Mouse (Mus musculus): Measurements from ENCODE around the gene Nol10. TPM values are rescaled to one million over a fixed set of nuclear protein-coding genes. Genes with fewer than 3 reads are reported as not detected.

Nol10 gene
- polyA plus RNA-seq, 1 experiment from 2014 or later, result 7.4 TPM

DNA sequence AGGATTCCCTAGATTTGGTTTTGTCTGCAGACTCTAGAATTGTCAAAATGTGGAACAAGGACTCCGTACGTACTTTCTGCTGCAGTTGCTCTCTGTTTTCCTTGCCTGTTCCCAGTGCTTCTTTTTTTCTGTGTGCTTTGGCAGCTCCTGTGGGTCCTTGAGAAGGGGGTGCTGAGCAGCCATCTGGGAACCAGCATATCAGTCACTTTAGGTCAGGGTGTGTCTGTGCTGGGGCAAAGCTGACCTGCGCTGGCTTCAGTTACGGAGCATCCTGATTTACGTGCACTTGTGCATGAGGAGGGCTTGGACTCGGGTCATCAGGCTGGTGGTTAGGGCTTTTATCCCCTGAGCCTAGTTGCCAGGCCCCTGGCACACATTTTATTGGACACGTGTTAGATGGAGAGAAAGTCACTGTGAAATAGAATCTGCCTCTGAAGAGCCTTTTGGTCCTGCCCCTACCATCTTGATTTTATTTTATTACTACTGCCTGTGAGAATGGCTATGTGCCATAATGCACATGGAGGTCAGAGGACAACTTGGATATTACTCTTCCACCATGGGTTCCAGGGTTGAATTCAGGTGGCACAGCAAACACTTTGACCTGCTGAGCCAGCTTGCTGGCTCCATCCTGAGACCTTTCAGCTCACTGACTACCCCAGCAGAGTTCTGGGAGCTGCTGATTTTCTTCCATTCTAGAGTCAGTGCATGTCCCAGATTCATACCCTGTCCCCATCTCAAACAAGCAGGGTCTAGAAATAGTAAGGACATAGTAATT, 21.5 kb downstream of the Nol10 start:
- Histone ChIP-seq H3K4me1 (ENCODE audit: insufficient read depth, low read depth, low read length) (no peaks in the 10 kb centered on the region), H3K4me2 (replicated peaks; ENCODE audit: low read depth, low read length) (no peak overlapping the region), H3K9ac (replicated peaks; ENCODE audit: low read depth) (no peak overlapping the region), H3K4me3 (ENCODE audit: low read depth, low read length) (no peak overlapping the region), H3K36me3 (ENCODE audit: insufficient read depth, low read length) (peaks cover 16% of the 10 kb centered on the region; the same call in 1 of the 2 replicates), H3K9me3 (ENCODE audit: low read length) (no peaks in the 10 kb centered on the region), H3K27me3 (replicated peaks; ENCODE audit: insufficient read depth, low read length) (no peaks in the 10 kb centered on the region), H3K27ac (ENCODE audit: low read length) (no peak overlapping the region)
- TF ChIP-seq CTCF (IDR thresholded peaks at IDR 0.05) (no peak), EP300 (IDR thresholded peaks at IDR 0.05) (no peak)
- WGBS, result 81% methylated on average over 7 of the region's 7 CpGs
- ATAC-seq (no peak), DNase-seq (ENCODE audit: low spot score) (no peak)

GRCm38 (mm10) chr12:17371589-17372235, 23.5 kb downstream of the Nol10 start:
- Histone ChIP-seq H3K4me3 (ENCODE audit: low read depth, low read length) (no peak overlapping the region), H3K4me2 (replicated peaks; ENCODE audit: low read depth, low read length) (no peak overlapping the region), H3K9me3 (ENCODE audit: low read length) (no peaks in the 10 kb centered on the region), H3K27ac (ENCODE audit: low read length) (no peak overlapping the region), H3K9ac (replicated peaks; ENCODE audit: low read depth) (no peak overlapping the region), H3K36me3 (ENCODE audit: insufficient read depth, low read length) (peaks cover 16% of the 10 kb centered on the region; the same call in 1 of the 2 replicates), H3K27me3 (replicated peaks; ENCODE audit: insufficient read depth, low read length) (no peaks in the 10 kb centered on the region), H3K4me1 (ENCODE audit: insufficient read depth, low read depth, low read length) (no peaks in the 10 kb centered on the region)
- WGBS, result 88% methylated on average over 8 of the region's 8 CpGs
- TF ChIP-seq CTCF (IDR thresholded peaks at IDR 0.05), result peak; percentile 36
- TF ChIP-seq EP300 (IDR thresholded peaks at IDR 0.05), result no peak
- no peak for DNase-seq (ENCODE audit: low spot score)
- ATAC-seq, result no peak

DNA sequence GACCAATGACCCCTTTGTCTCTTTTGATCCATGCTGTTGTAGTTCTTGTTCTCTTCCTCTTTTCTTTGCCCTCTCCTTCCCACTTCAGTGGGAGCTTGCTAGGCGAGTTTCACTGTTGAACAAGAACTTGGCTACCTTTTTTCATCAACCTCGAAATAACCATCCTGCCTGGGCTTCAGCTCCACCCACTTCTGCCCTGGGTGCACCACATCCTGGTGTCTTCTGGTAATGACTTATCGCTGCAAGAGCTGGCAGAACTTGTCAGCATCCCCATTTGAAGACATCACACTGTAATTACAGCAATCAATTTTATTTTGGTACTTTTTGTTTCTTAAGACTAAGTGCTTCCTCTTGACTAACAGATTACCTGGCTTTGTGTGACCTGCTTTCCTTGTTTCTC, 24.4 kb downstream of the Nol10 start:
- DNase-seq (ENCODE audit: low spot score) (no peak), ATAC-seq (no peak)
- H3K9ac ChIP-seq (replicated peaks; ENCODE audit: low read depth), result no peak overlapping the region
- no peak overlapping the region for H3K4me3 ChIP-seq (ENCODE audit: low read depth, low read length)
- no peaks in the 10 kb centered on the region for H3K27me3 ChIP-seq (replicated peaks; ENCODE audit: insufficient read depth, low read length)
- no peaks in the 10 kb centered on the region for H3K9me3 ChIP-seq (ENCODE audit: low read length)
- no peak overlapping the region for H3K27ac ChIP-seq (ENCODE audit: low read length)
- TF ChIP-seq EP300 (IDR thresholded peaks at IDR 0.05) (no peak), CTCF (IDR thresholded peaks at IDR 0.05) (no peak)
- no peaks in the 10 kb centered on the region for H3K4me1 ChIP-seq (ENCODE audit: insufficient read depth, low read depth, low read length)
- no peak overlapping the region for H3K4me2 ChIP-seq (replicated peaks; ENCODE audit: low read depth, low read length)
- H3K36me3 ChIP-seq (ENCODE audit: insufficient read depth, low read length), result peaks cover 16% of the 10 kb centered on the region; the same call in 1 of the 2 replicates
- WGBS, result 67% methylated on average over 3 of the region's 3 CpGs

- Histone ChIP-seq H3K4me1 (ENCODE audit: insufficient read depth, low read depth, low read length) (no peaks in the 10 kb centered on the region), H3K9me3 (ENCODE audit: low read length) (no peaks in the 10 kb centered on the region), H3K36me3 (ENCODE audit: insufficient read depth, low read length) (peaks cover 16% of the 10 kb centered on the region; the same call in 1 of the 2 replicates), H3K4me3 (ENCODE audit: low read depth, low read length) (no peak overlapping the region), H3K9ac (replicated peaks; ENCODE audit: low read depth) (no peak overlapping the region), H3K27ac (ENCODE audit: low read length) (no peak overlapping the region), H3K27me3 (replicated peaks; ENCODE audit: insufficient read depth, low read length) (no peaks in the 10 kb centered on the region), H3K4me2 (replicated peaks; ENCODE audit: low read depth, low read length) (no peak overlapping the region)
- DNase-seq (ENCODE audit: low spot score) (no peak), ATAC-seq (no peak)
- WGBS, result 94% methylated on average over 5 of the region's 5 CpGs
- TF ChIP-seq CTCF (IDR thresholded peaks at IDR 0.05) (no peak), EP300 (IDR thresholded peaks at IDR 0.05) (no peak)
These were observed 25.3 kb downstream of the Nol10 start for GRCm38 (mm10) chr12:17373470-17373975.

DNA sequence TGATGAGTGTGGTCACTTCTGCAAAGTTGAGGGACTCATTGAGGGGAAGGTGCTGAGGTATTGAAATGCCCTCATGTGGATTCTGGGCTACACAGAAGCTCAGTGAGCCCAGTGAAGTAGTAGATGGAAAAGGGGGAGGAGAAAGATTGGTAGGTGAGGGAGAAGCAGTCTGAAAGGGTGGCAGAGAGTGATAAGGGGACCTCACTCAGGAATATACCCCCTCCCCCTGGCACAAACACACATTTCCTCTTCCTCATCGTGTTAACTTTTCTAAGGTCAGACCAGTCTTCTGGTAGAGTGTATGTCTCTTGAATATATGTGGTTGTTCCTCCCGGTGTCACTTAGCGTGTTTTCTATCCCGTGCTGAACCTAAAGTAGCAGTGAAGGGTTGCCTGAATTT, 27.0 kb downstream of the Nol10 start:
- Histone ChIP-seq H3K9ac (replicated peaks; ENCODE audit: low read depth) (no peak overlapping the region), H3K27me3 (replicated peaks; ENCODE audit: insufficient read depth, low read length) (no peaks in the 10 kb centered on the region), H3K4me3 (ENCODE audit: low read depth, low read length) (no peak overlapping the region), H3K9me3 (ENCODE audit: low read length) (no peaks in the 10 kb centered on the region), H3K4me2 (replicated peaks; ENCODE audit: low read depth, low read length) (no peak overlapping the region), H3K4me1 (ENCODE audit: insufficient read depth, low read depth, low read length) (no peaks in the 10 kb centered on the region), H3K27ac (ENCODE audit: low read length) (no peak overlapping the region), H3K36me3 (ENCODE audit: insufficient read depth, low read length) (peaks cover 16% of the 10 kb centered on the region; the same call in 1 of the 2 replicates)
- TF ChIP-seq EP300 (IDR thresholded peaks at IDR 0.05) (no peak), CTCF (IDR thresholded peaks at IDR 0.05) (no peak)
- ATAC-seq (no peak), DNase-seq (ENCODE audit: low spot score) (no peak)
- WGBS, result 77% methylated on average over 4 of the region's 4 CpGs

DNA sequence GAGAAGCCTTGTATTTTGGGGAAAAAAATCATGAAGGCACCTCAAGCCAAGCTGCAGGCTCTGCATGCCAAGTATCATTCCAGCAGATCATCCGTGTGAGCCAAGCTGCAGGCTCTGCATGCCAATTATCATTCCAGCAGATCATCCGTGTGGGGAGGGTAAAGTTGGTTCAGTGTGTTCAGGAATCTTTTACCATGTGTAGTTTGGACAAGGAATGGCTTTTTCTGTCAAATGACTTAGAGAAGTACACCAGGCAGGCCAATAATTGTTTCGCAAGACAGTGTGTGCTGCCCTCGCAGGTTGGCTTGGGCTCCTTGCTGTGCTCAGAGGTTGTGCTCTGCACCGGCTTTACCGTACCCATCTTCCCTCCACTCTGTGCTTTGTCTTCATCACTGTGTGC, 28.3 kb downstream of the Nol10 start:
- TF ChIP-seq CTCF (IDR thresholded peaks at IDR 0.05) (no peak), EP300 (IDR thresholded peaks at IDR 0.05) (no peak)
- Histone ChIP-seq H3K27ac (ENCODE audit: low read length) (no peak overlapping the region), H3K4me3 (ENCODE audit: low read depth, low read length) (no peak overlapping the region), H3K27me3 (replicated peaks; ENCODE audit: insufficient read depth, low read length) (no peaks in the 10 kb centered on the region), H3K36me3 (ENCODE audit: insufficient read depth, low read length) (peaks cover 16% of the 10 kb centered on the region; the same call in 1 of the 2 replicates), H3K9me3 (ENCODE audit: low read length) (no peaks in the 10 kb centered on the region), H3K9ac (replicated peaks; ENCODE audit: low read depth) (no peak overlapping the region), H3K4me1 (ENCODE audit: insufficient read depth, low read depth, low read length) (no peaks in the 10 kb centered on the region), H3K4me2 (replicated peaks; ENCODE audit: low read depth, low read length) (no peak overlapping the region)
- DNase-seq (ENCODE audit: low spot score) (no peak), ATAC-seq (no peak)
- WGBS, result 92% methylated on average over 6 of the region's 6 CpGs

All from lung, postnatal 0 days (tissue).